Comparison of ENCODE assay signal across 20 mouse cellular contexts in genomic region chr10:18840736-18841135, GRCm38 (mm10). TPM values are rescaled to one million over a fixed set of nuclear protein-coding genes. Genes with fewer than 3 reads are reported as not detected.
DNase-seq lines count a peak whose midpoint lies in the region; ATAC-seq and TF ChIP-seq lines count a peak whose summit lies in the region.
"Had no signal": no experiment of that assay in that cellular context is flagged by ENCODE, and none has a peak within 500 bp of the region (broad histone marks: within the 10 kb centered on the region; RNA-seq: fewer than 3 reads in every experiment).

No protein-coding gene starts in this region.

- no peaks in the 10 kb centered on the region for H3K9me3 ChIP-seq in forebrain, embryonic 14.5 days (replicated peaks; ENCODE audit: control insufficient read depth, low read length)
- H3K9me3 ChIP-seq in forebrain, embryonic 10.5 days, result no peaks in the 10 kb centered on the region
- H3K9me3 ChIP-seq in midbrain, embryonic 14.5 days (ENCODE audit: control insufficient read depth, low read length), result no peaks in the 10 kb centered on the region
- no peaks in the 10 kb centered on the region for H3K9me3 ChIP-seq in midbrain, embryonic 11.5 days (ENCODE audit: control insufficient read depth, low read length)
- H3K9me3 ChIP-seq in embryonic facial prominence, embryonic 14.5 days (ENCODE audit: control insufficient read depth, low read length), result no peaks in the 10 kb centered on the region
- H3K9me3 ChIP-seq: embryonic facial prominence, embryonic 12.5 days; hindbrain, embryonic 15.5 days; midbrain, embryonic 12.5 days had no signal

- no peak overlapping the region for H3K4me3 ChIP-seq in forebrain, embryonic 14.5 days (ENCODE audit: low read depth, low read length)
- no peak overlapping the region for H3K4me3 ChIP-seq in forebrain, embryonic 10.5 days
- H3K4me3 ChIP-seq in kidney, adult 2 months (ENCODE audit: insufficient read depth, low read depth, low read length), result no peak overlapping the region
- no peak overlapping the region for H3K4me3 ChIP-seq in midbrain, embryonic 14.5 days (replicated peaks; ENCODE audit: low read depth, low read length)
- H3K4me3 ChIP-seq in midbrain, embryonic 11.5 days (ENCODE audit: low read depth, low read length), result no peak overlapping the region
- no peak overlapping the region for H3K4me3 ChIP-seq in embryonic facial prominence, embryonic 14.5 days (ENCODE audit: low read depth, low read length)
- H3K4me3 ChIP-seq: embryonic facial prominence, embryonic 12.5 days; hindbrain, embryonic 15.5 days; midbrain, embryonic 12.5 days had no signal

- no peak overlapping the region for H3K4me2 ChIP-seq in forebrain, embryonic 14.5 days (ENCODE audit: low read length)
- no peak overlapping the region for H3K4me2 ChIP-seq in midbrain, embryonic 14.5 days (ENCODE audit: low read length)
- no peak overlapping the region for H3K4me2 ChIP-seq in midbrain, embryonic 11.5 days
- H3K4me2 ChIP-seq in embryonic facial prominence, embryonic 14.5 days (ENCODE audit: low read depth, low read length), result no peak overlapping the region
- H3K4me2 ChIP-seq: embryonic facial prominence, embryonic 12.5 days; hindbrain, embryonic 15.5 days; midbrain, embryonic 12.5 days had no signal

- H3K4me1 ChIP-seq in forebrain, embryonic 14.5 days (ENCODE audit: control insufficient read depth, insufficient read depth, low read length), result no peaks in the 10 kb centered on the region
- peaks cover 10% of the 10 kb centered on the region for H3K4me1 ChIP-seq in forebrain, embryonic 10.5 days
- H3K4me1 ChIP-seq in kidney, adult 2 months (ENCODE audit: control insufficient read depth, insufficient read depth, low read length), result peaks cover 1% of the 10 kb centered on the region; the same call in 1 of the 2 replicates
- H3K4me1 ChIP-seq in midbrain, embryonic 14.5 days (ENCODE audit: control insufficient read depth, insufficient read depth, low read length), result 0 out of 2 replicates have a peak, but pooled peaks cover 3% of the 10 kb centered on the region
- H3K4me1 ChIP-seq in midbrain, embryonic 11.5 days (ENCODE audit: control insufficient read depth, insufficient read depth, low read length), result peaks cover 3% of the 10 kb centered on the region; the same call in 1 of the 2 replicates
- H3K4me1 ChIP-seq in embryonic facial prominence, embryonic 14.5 days (ENCODE audit: control insufficient read depth, insufficient read depth, low read length), result no peaks in the 10 kb centered on the region

- peaks cover 19% of the 10 kb centered on the region for H3K27me3 ChIP-seq in forebrain, embryonic 14.5 days (replicated peaks; ENCODE audit: control insufficient read depth, insufficient read depth, low read length)
- peaks cover 41% of the 10 kb centered on the region for H3K27me3 ChIP-seq in forebrain, embryonic 10.5 days (ENCODE audit: poor library complexity, severe bottlenecking)
- no peaks in the 10 kb centered on the region for H3K27me3 ChIP-seq in kidney, adult 2 months (replicated peaks; ENCODE audit: control insufficient read depth, insufficient read depth, low read length)
- peaks cover 16% of the 10 kb centered on the region; the same call in 1 of the 2 replicates for H3K27me3 ChIP-seq in midbrain, embryonic 14.5 days (ENCODE audit: control insufficient read depth, insufficient read depth, low read length)
- peaks cover 19% of the 10 kb centered on the region for H3K27me3 ChIP-seq in midbrain, embryonic 11.5 days (ENCODE audit: control insufficient read depth, insufficient read depth, low read length)
- H3K27me3 ChIP-seq in embryonic facial prominence, embryonic 14.5 days (replicated peaks; ENCODE audit: control insufficient read depth, insufficient read depth, low read length), result peaks cover 27% of the 10 kb centered on the region

- peak; percentile 41 for DNase-seq in forebrain, embryonic 14.5 days (ENCODE audit: low spot score)
- DNase-seq in forebrain, embryonic 10.5 days (ENCODE audit: extremely low spot score, low spot score), result no peak
- DNase-seq in kidney, adult 2 months, result no peak
- DNase-seq in kidney, postnatal 4 days, result no peak
- peak; percentile 65 for DNase-seq in midbrain, embryonic 14.5 days
- DNase-seq in midbrain, embryonic 11.5 days (ENCODE audit: low spot score, missing footprints), result no peak
- DNase-seq in embryonic facial prominence, embryonic 14.5 days (ENCODE audit: low spot score), result peak; percentile 12
- no peak for DNase-seq in layer of hippocampus, postnatal 36 days
- DNase-seq: adrenal gland, postnatal 10 days; cerebellum, postnatal 14 days; heart, adult 11 months; liver; lung, postnatal 14 days had no signal

- TF ChIP-seq POLR2A in kidney, adult 2 months (IDR thresholded peaks at IDR 0.05; ENCODE audit: low read depth, low read length), result no peak

- 72% methylated on average over 4 of the region's 4 CpGs for WGBS in forebrain, embryonic 14.5 days
- WGBS in forebrain, embryonic 10.5 days, result 88% methylated on average over 4 of the region's 4 CpGs
- 51% methylated on average over 4 of the region's 4 CpGs for WGBS in kidney, adult 2 months
- WGBS in midbrain, embryonic 14.5 days, result 75% methylated on average over 4 of the region's 4 CpGs
- WGBS in midbrain, embryonic 11.5 days, result 79% methylated on average over 4 of the region's 4 CpGs
- WGBS in embryonic facial prominence, embryonic 14.5 days, result 60% methylated on average over 4 of the region's 4 CpGs

- no peaks in the 10 kb centered on the region for H3K36me3 ChIP-seq in forebrain, embryonic 14.5 days (ENCODE audit: control insufficient read depth, insufficient read depth, low read length)
- H3K36me3 ChIP-seq in forebrain, embryonic 10.5 days (replicated peaks), result no peaks in the 10 kb centered on the region
- no peaks in the 10 kb centered on the region for H3K36me3 ChIP-seq in kidney, adult 2 months (ENCODE audit: control insufficient read depth, insufficient read depth, low read length)
- H3K36me3 ChIP-seq in midbrain, embryonic 14.5 days (ENCODE audit: control insufficient read depth, insufficient read depth, low read length), result no peaks in the 10 kb centered on the region
- no peaks in the 10 kb centered on the region for H3K36me3 ChIP-seq in midbrain, embryonic 11.5 days (ENCODE audit: control insufficient read depth, insufficient read depth, low read length)
- H3K36me3 ChIP-seq in embryonic facial prominence, embryonic 14.5 days (ENCODE audit: control insufficient read depth, insufficient read depth, low read length), result no peaks in the 10 kb centered on the region
- H3K36me3 ChIP-seq: embryonic facial prominence, embryonic 12.5 days; hindbrain, embryonic 15.5 days; midbrain, embryonic 12.5 days had no signal

- 0 out of 2 replicates have a peak, but pooled peaks have one; percentile 19 for TF ChIP-seq CTCF in kidney, adult 2 months (conservative IDR thresholded peaks at IDR 0.05; ENCODE audit: insufficient read depth, insufficient read length, low read depth, low read length)

- ATAC-seq in forebrain, embryonic 14.5 days, result no peak
- no peak for ATAC-seq in midbrain, embryonic 14.5 days (ENCODE audit: low FRiP score, low TSS enrichment)
- no peak for ATAC-seq in midbrain, embryonic 11.5 days (ENCODE audit: low FRiP score)
- ATAC-seq in embryonic facial prominence, embryonic 14.5 days (ENCODE audit: low read depth), result no peak

- no peak overlapping the region for H3K27ac ChIP-seq in forebrain, embryonic 14.5 days (ENCODE audit: low read depth, low read length)
- no peak overlapping the region for H3K27ac ChIP-seq in forebrain, embryonic 10.5 days
- H3K27ac ChIP-seq in kidney, adult 2 months (ENCODE audit: insufficient read depth, low read depth, low read length), result no peak overlapping the region
- no peak overlapping the region for H3K27ac ChIP-seq in midbrain, embryonic 14.5 days (replicated peaks; ENCODE audit: low read depth, low read length)
- H3K27ac ChIP-seq in midbrain, embryonic 11.5 days (ENCODE audit: low read depth, low read length), result no peak overlapping the region
- H3K27ac ChIP-seq in embryonic facial prominence, embryonic 14.5 days (replicated peaks; ENCODE audit: low read depth, low read length), result no peak overlapping the region
- H3K27ac ChIP-seq: embryonic facial prominence, embryonic 12.5 days; hindbrain, embryonic 15.5 days; midbrain, embryonic 12.5 days had no signal

- no peak overlapping the region for H3K9ac ChIP-seq in forebrain, embryonic 14.5 days (ENCODE audit: low read length)
- H3K9ac ChIP-seq in midbrain, embryonic 14.5 days (replicated peaks; ENCODE audit: low read length), result no peak overlapping the region
- H3K9ac ChIP-seq in midbrain, embryonic 11.5 days (ENCODE audit: low read length), result no peak overlapping the region
- no peak overlapping the region for H3K9ac ChIP-seq in embryonic facial prominence, embryonic 14.5 days (ENCODE audit: low read depth, low read length)
- H3K9ac ChIP-seq: embryonic facial prominence, embryonic 12.5 days; hindbrain, embryonic 15.5 days; midbrain, embryonic 12.5 days had no signal

RNA-seq across cellular contexts. Expression of gene Perp, which starts 4.1 kb away (rescaled TPM):
- polyA plus RNA-seq in forebrain, embryonic 14.5 days (2014; fragmentation: Nextera tagmentation; extraction: Ambion mirVana), result 4.0 and 5.8 TPM in 2 replicates
- 12.1 and 13.2 TPM in 2 replicates for polyA plus RNA-seq in forebrain, embryonic 10.5 days (2016; fragmentation: Nextera tagmentation; extraction: Ambion mirVana)
- 56.2 and 76.8 TPM in 2 replicates for polyA plus RNA-seq in kidney, adult 2 months (2012; rRNA removed)
- 4.1 and 4.3 TPM in 2 replicates for polyA plus RNA-seq in midbrain, embryonic 14.5 days (2014; fragmentation: Nextera tagmentation; extraction: Ambion mirVana)
- 6.0 and 6.1 TPM in 2 replicates for polyA plus RNA-seq in midbrain, embryonic 11.5 days (2014; fragmentation: Nextera tagmentation; extraction: Ambion mirVana)
- polyA plus RNA-seq in embryonic facial prominence, embryonic 14.5 days (2014; fragmentation: Nextera tagmentation; extraction: Ambion mirVana), result 237 and 260 TPM in 2 replicates
- 1 to 10 TPM; 2.1 to 4.5 TPM for total RNA-seq in layer of hippocampus, postnatal 36 days (2021)

RNA-seq across cellular contexts. Expression of gene Gm4922, which starts 54.1 kb away (rescaled TPM):
- 0.26 TPM in 1 of 2 replicates, not detected in the other for polyA plus RNA-seq in forebrain, embryonic 14.5 days (2014; fragmentation: Nextera tagmentation; extraction: Ambion mirVana)
- not detected in 2 replicates for polyA plus RNA-seq in forebrain, embryonic 10.5 days (2016; fragmentation: Nextera tagmentation; extraction: Ambion mirVana)
- not detected in 2 replicates for polyA plus RNA-seq in kidney, adult 2 months (2012; rRNA removed)
- 0.11 and 0.42 TPM in 2 replicates for polyA plus RNA-seq in midbrain, embryonic 14.5 days (2014; fragmentation: Nextera tagmentation; extraction: Ambion mirVana)
- 0.08 TPM in 1 of 2 replicates, not detected in the other for polyA plus RNA-seq in midbrain, embryonic 11.5 days (2014; fragmentation: Nextera tagmentation; extraction: Ambion mirVana)
- polyA plus RNA-seq in embryonic facial prominence, embryonic 14.5 days (2014; fragmentation: Nextera tagmentation; extraction: Ambion mirVana), result 0.17 TPM in 1 of 2 replicates, not detected in the other
- not detected for total RNA-seq in layer of hippocampus, postnatal 36 days (2021)
- total RNA-seq: adrenal gland, postnatal 10 days; ES-E14; layer of hippocampus, adult 18-20 months had no signal
- polyA plus RNA-seq: C2C12; embryonic facial prominence, embryonic 12.5 days; kidney, embryonic 14.5 days had no signal

Comparison
In these comparisons a context has a peak if more than half of its experiments do, and no peak if none do; other contexts are left out.
1. DNase-seq: peak in forebrain, embryonic 14.5 days (single experiment), midbrain, embryonic 14.5 days (single experiment) and embryonic facial prominence, embryonic 14.5 days (single experiment); none in forebrain, embryonic 10.5 days (single experiment), kidney, adult 2 months (single experiment), kidney, postnatal 4 days (0 of 2), midbrain, embryonic 11.5 days (single experiment) and layer of hippocampus, postnatal 36 days (0 of 2).